Mouse (Mus musculus) left cerebral cortex, postnatal 4 days (tissue): ENCODE measurements around the gene Npr3. TPM values are rescaled to one million over a fixed set of nuclear protein-coding genes. Genes with fewer than 3 reads are reported as not detected.
"Not testable (repeated sequence)": the region's sequence is repeated elsewhere in the genome, so short reads cannot be mapped to it uniquely, and the experiment has no call there.

Experiments used
- DNase-seq: peaks from one replicate; pipeline ENCODE4 v3.0.0-alpha.2; 2022
- intact Hi-C: fragments of 180-260 bp; cut with DNase I; formaldehyde crosslinking; loops from one replicate; pipeline ENCODE4 v1.15.1; 2025
- total RNA-seq, 2 experiments: library from RNA; stranded (reverse); gene quantifications; 2 replicates each; pipeline ENCODE4 v1.2.3; 2021

The Npr3 gene
- total RNA-seq, 2 experiments from 2014 or later = 12.4 to 13.1 TPM

DNA sequence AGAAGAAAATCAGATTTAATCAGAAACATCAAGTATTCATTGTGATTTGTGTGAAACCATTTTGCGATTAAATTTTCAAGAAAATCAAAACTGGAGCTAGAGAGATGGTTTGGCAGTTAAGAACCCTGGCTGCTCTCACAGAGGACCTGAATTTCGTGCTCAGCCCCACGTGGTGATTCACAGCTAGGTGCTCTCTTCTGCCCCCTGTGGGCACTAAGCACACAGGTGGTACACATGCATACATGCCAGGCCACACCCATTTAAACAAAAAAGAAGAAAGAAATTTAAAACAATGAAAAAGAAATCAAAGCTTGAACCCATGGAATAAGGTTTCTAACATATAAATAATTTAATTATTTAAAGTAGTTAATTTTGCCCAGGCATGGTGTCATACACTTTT is 15.7 kb downstream of the Npr3 start:
- DNase-seq = no peak

DNA sequence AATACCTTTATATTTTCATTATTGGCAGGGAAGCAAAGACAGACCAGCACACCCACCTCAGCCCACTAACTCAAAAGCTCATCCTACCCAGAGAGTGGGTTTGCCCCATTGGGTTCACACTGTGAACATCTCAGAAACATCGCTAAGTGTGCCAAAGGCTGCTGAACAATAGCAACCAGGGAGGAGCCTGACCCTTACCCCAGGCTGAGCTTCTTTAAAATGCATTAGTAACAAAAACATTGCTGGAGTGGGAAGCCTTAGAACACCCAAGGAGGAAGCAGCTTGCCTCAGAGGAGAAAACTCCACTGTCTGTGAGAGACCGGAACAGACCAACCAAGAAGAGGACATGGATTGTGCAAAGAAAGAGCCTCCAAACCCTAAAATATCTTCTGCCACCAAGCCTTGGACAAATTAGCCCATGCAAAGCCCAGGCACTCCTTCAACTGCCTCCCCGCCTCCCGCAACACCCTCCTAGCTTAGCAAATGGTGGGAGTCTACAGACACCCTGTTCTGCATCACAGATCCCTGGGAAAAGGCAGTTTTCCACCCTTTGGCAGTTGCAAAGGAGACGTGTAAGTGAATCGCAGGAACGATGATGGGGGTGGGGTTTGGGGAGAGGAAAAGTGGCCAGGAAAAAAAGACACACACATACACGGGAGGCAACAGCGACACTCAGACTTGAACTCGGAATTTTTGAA is 24.4 kb downstream of the Npr3 start:
- DNase-seq = no peak
- intact Hi-C loops = no loop called here

More for the DNA sequence above, 15.7 kb downstream of the Npr3 start:
- intact Hi-C loops = no loop called here

- intact Hi-C loops = no loop called here
- DNase-seq = no peak
Measured at GRCm38 (mm10) chr15:11881822-11882221, 25.3 kb downstream of the Npr3 start.

DNA sequence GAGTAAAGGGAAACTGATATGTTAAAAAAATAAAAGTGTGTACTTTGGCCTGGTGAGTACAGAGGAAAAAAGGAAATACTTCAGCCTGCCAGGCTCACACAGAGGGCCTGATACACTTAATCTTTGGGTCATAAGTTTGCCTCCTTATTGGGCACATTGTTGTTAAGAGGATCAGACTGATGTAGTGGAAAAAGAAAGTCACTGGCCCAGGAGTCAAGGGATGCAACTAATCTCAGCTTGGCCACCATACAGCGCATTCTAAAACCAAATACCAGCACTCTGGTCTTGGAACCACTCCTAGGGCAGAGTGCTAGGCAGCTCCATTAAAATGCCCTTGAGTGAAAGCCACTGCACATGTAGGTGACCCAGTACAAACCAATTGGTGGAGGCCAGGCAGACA is 28.8 kb downstream of the Npr3 start:
- intact Hi-C loops = no loop called here
- no peak for DNase-seq

DNA sequence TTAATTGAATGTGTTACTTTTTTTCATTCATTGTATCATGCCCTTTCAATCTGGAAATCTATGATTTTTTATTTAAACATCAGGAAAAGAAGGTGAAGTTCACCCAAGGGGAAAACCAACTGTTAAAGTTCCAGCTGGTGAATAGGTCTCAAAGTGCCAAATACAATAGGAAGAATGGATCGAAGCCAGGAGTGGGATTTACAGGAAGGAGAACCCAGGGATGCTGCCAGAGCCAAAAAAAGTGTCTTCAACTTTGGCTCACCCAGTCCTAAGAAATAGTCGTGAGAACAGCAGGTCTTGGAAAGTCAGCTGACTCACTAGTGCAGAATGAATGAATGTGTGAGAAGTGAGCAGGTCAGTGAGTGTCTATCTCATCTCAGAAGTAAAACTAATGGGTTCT is 29.8 kb downstream of the Npr3 start:
- no peak for DNase-seq
- intact Hi-C loops = no loop called here

- DNase-seq = no peak
- intact Hi-C loops = no loop called here
Measured at GRCm38 (mm10) chr15:11866918-11867317, 40.2 kb downstream of the Npr3 start.

DNA sequence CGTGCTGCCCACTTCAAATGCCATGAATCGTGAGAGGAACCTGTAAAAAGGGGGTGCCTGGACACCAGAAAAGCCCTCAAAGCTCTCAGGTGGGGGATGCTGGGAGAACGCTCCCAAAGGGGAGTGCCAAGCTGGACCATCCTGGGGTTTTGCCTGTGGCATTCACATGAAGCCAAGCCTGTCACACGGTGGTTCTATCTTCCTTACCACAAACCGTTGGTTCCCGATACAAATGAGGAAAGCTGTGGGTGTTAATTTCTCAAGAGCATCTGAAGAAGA is 43.6 kb downstream of the Npr3 start:
- no peak for DNase-seq
- intact Hi-C loops = no loop called here

GRCm38 (mm10) chr15:11862785-11863539 is 44.1 kb downstream of the Npr3 start:
- DNase-seq = no peak
- intact Hi-C loops = no loop called here

GRCm38 (mm10) chr15:11862253-11862652 is 44.8 kb downstream of the Npr3 start:
- intact Hi-C loops = no loop called here
- no peak for DNase-seq

GRCm38 (mm10) chr15:11860259-11860658 is 46.8 kb downstream of the Npr3 start:
- intact Hi-C loops = no loop called here
- no peak for DNase-seq

DNA sequence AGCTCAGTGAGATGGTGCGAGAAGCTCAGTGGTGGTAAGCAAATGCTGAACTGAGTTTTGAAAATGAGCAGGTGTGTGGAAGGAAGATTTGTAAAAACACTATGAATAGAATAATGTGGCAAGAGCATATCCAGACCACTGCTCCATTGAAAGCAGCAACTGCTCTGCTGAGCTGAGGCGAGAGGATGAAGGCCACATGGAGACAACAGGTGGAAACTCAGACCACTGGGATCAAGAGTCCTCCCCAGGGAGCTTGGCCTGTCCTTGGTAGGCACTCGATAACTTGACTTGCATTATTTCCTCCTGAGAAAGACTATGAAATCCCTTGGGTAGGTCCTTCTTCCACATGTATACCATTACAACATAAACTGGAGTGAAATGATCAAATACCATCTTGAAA is 47.3 kb downstream of the Npr3 start:
- intact Hi-C loops = no loop called here
- no peak for DNase-seq

DNA sequence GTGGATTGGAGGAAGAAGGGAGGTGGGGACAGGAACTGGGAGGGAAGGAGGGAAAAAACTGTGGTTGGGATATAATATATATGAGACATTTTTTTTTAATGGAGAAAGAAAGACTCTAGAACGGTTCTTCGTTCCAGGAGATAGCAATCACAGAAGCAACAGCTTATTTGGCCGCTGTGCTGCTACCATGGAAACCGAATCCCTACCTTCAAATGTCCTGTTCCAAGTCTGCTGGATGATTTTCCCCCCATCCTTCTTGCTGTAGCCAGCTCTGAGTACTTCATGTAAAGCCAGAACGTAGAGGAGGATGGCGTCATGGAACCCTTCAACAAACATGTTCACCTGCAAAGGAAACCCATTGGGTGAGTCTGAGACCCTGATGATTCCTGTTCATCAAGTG is 48.7 kb downstream of the Npr3 start:
- no peak for DNase-seq
- intact Hi-C loops = no loop called here

DNA sequence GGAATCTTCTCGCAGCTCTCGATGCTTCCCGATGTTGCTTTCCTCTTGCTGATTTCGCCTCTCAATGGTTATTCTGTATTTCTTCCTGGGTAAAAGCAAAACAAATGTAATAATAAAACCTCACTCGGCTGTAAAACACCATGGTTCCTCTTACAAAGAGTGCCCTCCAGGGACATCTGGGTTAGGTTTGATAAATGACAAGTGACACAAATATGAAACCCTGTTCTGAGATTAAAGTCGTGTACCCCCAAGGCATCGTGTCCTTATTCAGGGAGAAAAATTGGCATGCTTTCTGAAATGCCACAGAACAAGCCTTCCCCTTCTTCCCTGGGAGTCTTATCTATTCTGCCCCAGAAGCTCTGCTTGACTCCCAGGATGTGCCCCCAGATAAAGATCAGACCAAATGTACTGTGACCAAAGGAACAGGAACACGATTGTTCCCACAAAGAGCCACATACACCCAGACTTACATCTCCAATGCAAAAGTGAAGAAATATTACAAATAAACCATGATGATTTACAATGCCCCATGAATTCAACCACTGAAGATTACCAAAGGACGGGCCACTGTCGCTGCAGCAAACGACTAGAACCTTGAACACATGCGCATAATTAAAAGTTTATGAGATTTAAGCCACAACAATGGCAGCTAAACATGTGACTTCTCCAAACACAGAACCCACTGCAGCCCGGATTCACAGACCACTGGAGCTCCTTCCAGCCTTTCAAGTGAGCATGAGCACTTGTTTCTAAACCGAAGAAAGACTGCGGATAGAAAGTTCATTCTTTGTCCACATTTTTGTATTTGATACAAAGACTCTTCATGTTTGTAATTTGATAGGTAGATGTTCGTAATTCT is 61.7 kb downstream of the Npr3 start:
- DNase-seq = no peak
- intact Hi-C loops = no loop called here

DNA sequence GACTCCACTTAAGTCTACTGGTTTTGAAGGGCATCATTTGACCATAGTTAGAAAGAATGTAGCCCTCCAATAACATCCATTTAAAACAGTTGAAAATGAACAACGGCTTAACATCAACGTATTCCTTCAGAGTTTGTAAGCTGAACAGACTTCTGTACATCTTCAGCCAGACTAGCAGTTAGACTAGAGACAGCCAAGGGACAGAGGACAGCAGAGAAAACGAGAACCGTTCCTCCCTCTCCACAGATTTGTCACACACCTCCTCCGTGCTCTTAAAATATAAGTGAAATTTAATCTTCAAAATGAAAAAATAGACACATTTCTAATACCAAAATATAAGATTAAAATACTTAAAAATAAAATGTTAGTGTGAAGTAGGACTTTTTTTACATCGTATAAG is 63.0 kb downstream of the Npr3 start:
- DNase-seq = no peak
- intact Hi-C loops = no loop called here

GRCm38 (mm10) chr15:11841828-11842227 is 65.3 kb downstream of the Npr3 start:
- intact Hi-C loops = no loop called here

GRCm38 (mm10) chr15:11835913-11836312 is 71.2 kb downstream of the Npr3 start:
- DNase-seq = no peak
- intact Hi-C loops = no loop called here

More at GRCm38 (mm10) chr15:11841828-11842227, 65.3 kb downstream of the Npr3 start:
- DNase-seq = no peak

GRCm38 (mm10) chr15:11822347-11822746 is 84.7 kb downstream of the Npr3 start:
- DNase-seq, intact Hi-C loops: not testable (repeated sequence)

GRCm38 (mm10) chr15:11815551-11815950 is 91.5 kb downstream of the Npr3 start:
- intact Hi-C loops = no loop called here
- no peak for DNase-seq

GRCm38 (mm10) chr15:11803576-11803975 is 103.5 kb downstream of the Npr3 start:
- intact Hi-C loops = no loop called here
- no peak for DNase-seq

DNA sequence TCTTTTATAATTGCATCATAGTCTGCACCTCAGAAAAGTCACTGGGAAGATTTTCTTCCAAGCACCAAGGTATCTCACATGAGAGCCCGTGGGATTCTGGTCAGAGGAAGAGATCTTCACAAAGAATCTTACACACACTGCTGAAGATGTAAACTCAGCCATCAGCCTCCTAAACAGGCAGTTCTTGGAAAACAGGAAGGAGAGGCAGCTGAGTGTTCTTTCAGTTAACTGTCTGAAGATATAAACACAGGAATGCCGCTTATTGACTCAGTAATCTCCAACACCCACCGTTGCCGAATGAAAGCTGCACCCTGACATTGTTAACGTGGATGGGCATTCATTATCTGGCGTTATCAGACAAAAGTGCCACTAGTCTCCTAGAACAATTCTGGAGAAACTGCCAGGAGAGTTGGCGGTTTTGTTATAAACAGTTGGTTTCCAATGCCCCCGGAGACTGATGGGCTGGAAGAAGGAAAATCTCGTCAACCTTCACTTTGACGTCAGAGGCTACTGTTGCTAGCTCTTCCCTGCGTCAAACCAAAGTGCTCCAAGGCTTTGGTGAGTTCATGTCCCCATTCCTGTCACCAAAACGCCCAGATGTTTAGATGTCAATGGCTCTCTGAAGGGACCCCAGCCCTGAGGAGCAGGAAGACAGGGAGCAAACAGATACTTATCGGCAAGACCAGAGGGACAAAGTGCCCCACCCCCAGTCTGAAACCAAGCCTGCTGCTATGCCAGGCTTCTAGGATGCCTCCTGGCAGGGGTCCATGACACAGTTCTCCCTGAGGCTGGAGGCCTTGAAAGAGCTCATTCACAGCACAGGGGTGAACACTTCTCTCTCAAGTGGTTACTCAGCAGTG is 105.0 kb downstream of the Npr3 start:
- intact Hi-C loops = no loop called here
- DNase-seq = peak; percentile 69

- intact Hi-C loops = no loop called here
Measured at GRCm38 (mm10) chr15:11794632-11795031, 112.5 kb downstream of the Npr3 start.

More at GRCm38 (mm10) chr15:11794632-11795031, 112.5 kb downstream of the Npr3 start:
- DNase-seq = no peak
